In the genomic region with DNA sequence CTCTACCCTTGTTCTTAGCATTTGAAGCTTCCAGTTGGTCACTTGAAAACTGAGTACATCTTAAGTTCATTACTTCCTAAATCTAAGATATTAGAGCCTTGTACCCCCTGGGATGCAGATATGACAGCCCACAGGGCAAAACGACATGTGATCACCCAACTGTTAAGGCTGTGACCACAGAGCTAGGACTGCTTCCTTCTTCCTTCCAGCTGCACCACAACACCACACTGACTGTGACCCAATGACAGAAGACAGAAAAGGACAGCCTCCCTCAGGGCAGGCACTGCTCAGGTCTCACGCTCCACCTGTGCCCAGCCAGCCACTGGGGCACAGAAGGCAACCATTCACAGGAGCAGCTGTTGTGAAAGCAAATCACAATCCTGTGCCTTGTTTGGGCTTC, we compare ENCODE assay signal across 26 mouse cellular contexts. TPM values are rescaled to one million over a fixed set of nuclear protein-coding genes. Genes with fewer than 3 reads are reported as not detected.
DNase-seq lines count a peak whose midpoint lies in the region; ATAC-seq lines count a peak whose summit lies in the region.
"Had no signal": no experiment of that assay in that cellular context is flagged by ENCODE, and none has a peak within 500 bp of the region (broad histone marks: within the 10 kb centered on the region; RNA-seq: fewer than 3 reads in every experiment).

No protein-coding gene starts in this region.

- peaks cover 53% of the 10 kb centered on the region for H3K36me3 ChIP-seq in hindbrain, embryonic 13.5 days
- peaks cover 42% of the 10 kb centered on the region for H3K36me3 ChIP-seq in hindbrain, embryonic 14.5 days (replicated peaks; ENCODE audit: control insufficient read depth, insufficient read depth)
- 0 out of 2 replicates have a peak, but pooled peaks cover under 1% of the 10 kb centered on the region for H3K36me3 ChIP-seq in heart, embryonic 10.5 days
- H3K36me3 ChIP-seq: embryonic facial prominence, embryonic 12.5 days; heart, embryonic 12.5 days; intestine, embryonic 15.5 days had no signal

- no peak overlapping the region for H3K27ac ChIP-seq in hindbrain, embryonic 13.5 days
- H3K27ac ChIP-seq in hindbrain, embryonic 14.5 days, result no peak overlapping the region
- H3K27ac ChIP-seq in heart, embryonic 10.5 days, result no peak overlapping the region
- H3K27ac ChIP-seq: embryonic facial prominence, embryonic 12.5 days; forebrain, embryonic 15.5 days; heart, adult 2 months; hindbrain, embryonic 12.5 days; intestine, embryonic 15.5 days had no signal

- no peak for DNase-seq in hindbrain, embryonic 14.5 days (ENCODE audit: low spot score)
- DNase-seq in c-Kit-positive CD71-negative TER-119-negative erythroid progenitor cells, embryonic 14.5 days (ENCODE audit: low read depth), result peak; percentile 30
- no peak for DNase-seq in MN1 (ENCODE audit: low spot score)
- no peak for DNase-seq in heart, embryonic 10.5 days (ENCODE audit: low spot score)
- DNase-seq in T-cell, adult 2 months (ENCODE audit: low spot score), result no peak
- DNase-seq: adrenal gland, postnatal 36 days; cerebellum, adult 11 months; cerebellum, adult 8-10 months; cerebellum, postnatal 14 days; gastrocnemius, postnatal 10 days; heart, adult 2 months; heart, postnatal 36 days; kidney, adult 2 months had no signal

- H3K4me2 ChIP-seq in hindbrain, embryonic 13.5 days, result no peak overlapping the region
- H3K4me2 ChIP-seq in hindbrain, embryonic 14.5 days (replicated peaks), result no peak overlapping the region
- H3K4me2 ChIP-seq: embryonic facial prominence, embryonic 12.5 days; forebrain, embryonic 15.5 days; heart, embryonic 12.5 days; hindbrain, embryonic 12.5 days; intestine, embryonic 15.5 days had no signal

- no peak for ATAC-seq in hindbrain, embryonic 13.5 days (ENCODE audit: low FRiP score)
- no peak for ATAC-seq in hindbrain, embryonic 14.5 days (ENCODE audit: low FRiP score)
- ATAC-seq in megakaryocyte, adult 5-6 weeks (ENCODE audit: poor library complexity, severe bottlenecking), result peak; percentile 77
- ATAC-seq: activated CD4-positive, CD25-positive, alpha-beta regulatory T cell, adult 4 months; forebrain, embryonic 15.5 days; intestine, embryonic 15.5 days had no signal

- no peaks in the 10 kb centered on the region for H3K9me3 ChIP-seq in hindbrain, embryonic 13.5 days
- no peaks in the 10 kb centered on the region for H3K9me3 ChIP-seq in hindbrain, embryonic 14.5 days (ENCODE audit: control insufficient read depth, low read length)
- no peaks in the 10 kb centered on the region for H3K9me3 ChIP-seq in heart, embryonic 10.5 days
- H3K9me3 ChIP-seq: embryonic facial prominence, embryonic 12.5 days; forebrain, embryonic 15.5 days; hindbrain, embryonic 12.5 days; intestine, embryonic 15.5 days had no signal

- no peak overlapping the region for H3K4me3 ChIP-seq in hindbrain, embryonic 13.5 days
- no peak overlapping the region for H3K4me3 ChIP-seq in hindbrain, embryonic 14.5 days (replicated peaks; ENCODE audit: low read length)
- no peak overlapping the region for H3K4me3 ChIP-seq in heart, embryonic 10.5 days
- H3K4me3 ChIP-seq: embryonic facial prominence, embryonic 12.5 days; forebrain, embryonic 15.5 days; heart, adult 2 months; heart, embryonic 12.5 days; hindbrain, embryonic 12.5 days; intestine, embryonic 15.5 days had no signal

- H3K9ac ChIP-seq in hindbrain, embryonic 13.5 days, result peak overlapping the region; percentile 19; the same call in 1 of the 2 replicates
- H3K9ac ChIP-seq in hindbrain, embryonic 14.5 days, result no peak overlapping the region
- H3K9ac ChIP-seq: embryonic facial prominence, embryonic 12.5 days; forebrain, embryonic 15.5 days; heart, embryonic 12.5 days; hindbrain, embryonic 12.5 days; intestine, embryonic 15.5 days had no signal

- 74% methylated on average over 2 of the region's 2 CpGs for WGBS in hindbrain, embryonic 13.5 days
- WGBS in hindbrain, embryonic 14.5 days, result 75% methylated on average over 2 of the region's 2 CpGs
- 80% methylated on average over 2 of the region's 2 CpGs for WGBS in heart, embryonic 10.5 days

- H3K4me1 ChIP-seq in hindbrain, embryonic 13.5 days (replicated peaks), result peaks cover 16% of the 10 kb centered on the region
- H3K4me1 ChIP-seq in hindbrain, embryonic 14.5 days (replicated peaks; ENCODE audit: control insufficient read depth, insufficient read depth, low read length), result peaks cover 7% of the 10 kb centered on the region; the same call in 1 of the 2 replicates
- H3K4me1 ChIP-seq in heart, embryonic 10.5 days, result peaks cover 23% of the 10 kb centered on the region

- peaks cover 19% of the 10 kb centered on the region for H3K27me3 ChIP-seq in hindbrain, embryonic 13.5 days
- peaks cover 14% of the 10 kb centered on the region for H3K27me3 ChIP-seq in hindbrain, embryonic 14.5 days (ENCODE audit: control insufficient read depth, insufficient read depth, low read length)
- peaks cover 53% of the 10 kb centered on the region for H3K27me3 ChIP-seq in heart, embryonic 10.5 days (ENCODE audit: insufficient read depth, poor library complexity, severe bottlenecking)

RNA-seq across cellular contexts. Expression of gene Sgsm1, which starts 26.9 kb away (rescaled TPM):
- 14.2 and 14.5 TPM in 2 replicates for polyA plus RNA-seq in hindbrain, embryonic 13.5 days (2015; fragmentation: Nextera tagmentation; extraction: Ambion mirVana)
- 14.8 and 15.0 TPM in 2 replicates for polyA plus RNA-seq in hindbrain, embryonic 14.5 days (2014; fragmentation: Nextera tagmentation; extraction: Ambion mirVana)
- total RNA-seq in megakaryocyte, adult 5-6 weeks (2015), result not detected in 2 replicates
- not detected in 2 replicates for total RNA-seq in megakaryocyte, adult 5-6 weeks (2017)
- polyA plus RNA-seq in heart, embryonic 10.5 days (2016; fragmentation: Nextera tagmentation; extraction: Ambion mirVana), result 6.5 and 6.7 TPM in 2 replicates
- polyA plus RNA-seq: activated CD4-positive, CD25-positive, alpha-beta regulatory T cell, adult 4 months had no signal

RNA-seq across cellular contexts. Expression of gene Tmem211, which starts 57.0 kb away (rescaled TPM):
- not detected in 2 replicates for polyA plus RNA-seq in hindbrain, embryonic 13.5 days (2015; fragmentation: Nextera tagmentation; extraction: Ambion mirVana)
- polyA plus RNA-seq in hindbrain, embryonic 14.5 days (2014; fragmentation: Nextera tagmentation; extraction: Ambion mirVana), result not detected in 2 replicates
- total RNA-seq in megakaryocyte, adult 5-6 weeks (2015), result not detected in 2 replicates
- not detected in 2 replicates for total RNA-seq in megakaryocyte, adult 5-6 weeks (2017)
- not detected in 2 replicates for polyA plus RNA-seq in heart, embryonic 10.5 days (2016; fragmentation: Nextera tagmentation; extraction: Ambion mirVana)
- total RNA-seq: adrenal gland, adult 18-20 months; adrenal gland, postnatal 36 days; gastrocnemius, postnatal 10 days; gastrocnemius, postnatal 4 days; heart, adult 2 months; heart, postnatal 36 days had no signal
- polyA plus RNA-seq: activated CD4-positive, CD25-positive, alpha-beta regulatory T cell, adult 4 months; cortical plate, adult 2 months; forebrain, embryonic 15.5 days; frontal cortex, adult 2 months; heart, adult 2 months; heart, embryonic 12.5 days; heart, embryonic 16.5 days; intestine, embryonic 15.5 days; kidney, adult 2 months had no signal
